Mouse (Mus musculus) embryonic fibroblast, embryonic 13.5 days (primary cell): ENCODE measurements at regions not wholly inside any gene's neighbourhood (a gene's known extent, or its start where the extent isn't known, plus 50 kb on each side); places are given as distances from the start of the nearest gene placed in this dataset.

Experiments used
- CTCF ChIP-seq: IDR thresholded peaks from 2 replicates; pipeline ENCODE4 v1.5.1; 2011; ENCODE audit warnings: mild to moderate bottlenecking, control low read depth, low read length, moderate library complexity, borderline replicate concordance; ENCODE audit not compliant: insufficient read depth
- POLR2A ChIP-seq: IDR thresholded peaks from 2 replicates; pipeline ENCODE4 v1.6.1; 2011; ENCODE audit warnings: low read depth, mild to moderate bottlenecking, control low read depth, low read length, moderate library complexity

- TF ChIP-seq CTCF (no peak), POLR2A (no peak)
Observed at GRCm38 (mm10) chr5:64479315-64479714, 323.2 kb downstream of the Tbc1d1 start.
